Mouse (Mus musculus) mature B cell (primary cell): Measurements from ENCODE around the gene Dop1b.

Experiments
- in situ Hi-C: fragments of 300-500 bp; cut with MboI; formaldehyde crosslinking; loops from 2 replicates; pipeline ENCODE4 v1.14.3; 2019

Dop1b gene

GRCm38 (mm10) chr16:93712966-93713365 is 1.3 kb downstream of the Dop1b start:
- in situ Hi-C loops, result no loop called here

GRCm38 (mm10) chr16:93714426-93714825 is 2.7 kb downstream of the Dop1b start:
- in situ Hi-C loops, result no loop called here

GRCm38 (mm10) chr16:93715826-93716225 is 4.1 kb downstream of the Dop1b start:
- in situ Hi-C loops, result no loop called here

- in situ Hi-C loops, result no loop called here
Observed at GRCm38 (mm10) chr16:93717299-93717703, 5.6 kb downstream of the Dop1b start.

- in situ Hi-C loops, result no loop called here
Observed at GRCm38 (mm10) chr16:93721771-93722170, 10.1 kb downstream of the Dop1b start.

- in situ Hi-C loops, result no loop called here
Observed at GRCm38 (mm10) chr16:93722476-93722875, 10.8 kb downstream of the Dop1b start.

- in situ Hi-C loops, result no loop called here
Observed at GRCm38 (mm10) chr16:93725417-93726144, 13.9 kb downstream of the Dop1b start.

- in situ Hi-C loops, result no loop called here
Observed at GRCm38 (mm10) chr16:93726186-93726585, 14.5 kb downstream of the Dop1b start.

- in situ Hi-C loops, result no loop called here
Observed at GRCm38 (mm10) chr16:93728676-93729075, 17.0 kb downstream of the Dop1b start.

GRCm38 (mm10) chr16:93729801-93730721 is 18.4 kb downstream of the Dop1b start:
- in situ Hi-C loops, result no loop called here

- in situ Hi-C loops, result no loop called here
Observed at GRCm38 (mm10) chr16:93731310-93731709, 19.6 kb downstream of the Dop1b start.

- in situ Hi-C loops, result no loop called here
Observed at GRCm38 (mm10) chr16:93732875-93733569, 21.3 kb downstream of the Dop1b start.

- in situ Hi-C loops, result no loop called here
Observed at GRCm38 (mm10) chr16:93739251-93739650, 27.5 kb downstream of the Dop1b start.

- in situ Hi-C loops, result no loop called here
Observed at GRCm38 (mm10) chr16:93742903-93743302, 31.2 kb downstream of the Dop1b start.

- in situ Hi-C loops, result no loop called here
Observed at GRCm38 (mm10) chr16:93744049-93744490, 32.4 kb downstream of the Dop1b start.

GRCm38 (mm10) chr16:93744804-93745340 is 33.2 kb downstream of the Dop1b start:
- in situ Hi-C loops, result no loop called here

GRCm38 (mm10) chr16:93746397-93746796 is 34.7 kb downstream of the Dop1b start:
- in situ Hi-C loops, result no loop called here

GRCm38 (mm10) chr16:93746957-93747356 is 35.3 kb downstream of the Dop1b start:
- in situ Hi-C loops, result no loop called here

GRCm38 (mm10) chr16:93747421-93747820 is 35.7 kb downstream of the Dop1b start:
- in situ Hi-C loops, result no loop called here

GRCm38 (mm10) chr16:93749147-93749910 is 37.6 kb downstream of the Dop1b start:
- in situ Hi-C loops, result no loop called here

- in situ Hi-C loops, result no loop called here
Observed at GRCm38 (mm10) chr16:93750464-93750863, 38.8 kb downstream of the Dop1b start.
